Mouse (Mus musculus): ENCODE measurements around the gene Wipf3.

GRCm38 (mm10) chr6:54496214-54496613 lies 66.8 kb downstream of the Wipf3 start:
- TF ChIP-seq POLR2A (IDR thresholded peaks at IDR 0.05; ENCODE audit: insufficient read length, low read depth): no peak
- TF ChIP-seq MAX (IDR thresholded peaks at IDR 0.05; ENCODE audit: low read depth): no peak
- TF ChIP-seq MYOG (IDR thresholded peaks at IDR 0.05; ENCODE audit: control insufficient read depth in 1 of 3, insufficient read depth in 1 of 3, insufficient read length in 2 of 3, low read depth in 2 of 3): no peak
- no peak for TF ChIP-seq TCF12 (IDR thresholded peaks at IDR 0.05; ENCODE audit: insufficient read depth, poor library complexity, severe bottlenecking)
- no peak for TF ChIP-seq TCF3 (IDR thresholded peaks at IDR 0.05; ENCODE audit: insufficient read length, low read depth)
- TF ChIP-seq POLR2AphosphoS2 (IDR thresholded peaks at IDR 0.05; ENCODE audit: insufficient read length, low read depth): no peak
- TF ChIP-seq E2F4 (IDR thresholded peaks at IDR 0.05; ENCODE audit: insufficient read depth): no peak
- TF ChIP-seq USF1 (IDR thresholded peaks at IDR 0.05; ENCODE audit: low read depth): no peak
